Mouse (Mus musculus) liver, adult 2 months (tissue): ENCODE data around the gene Tbc1d7. TPM values are rescaled to one million over a fixed set of nuclear protein-coding genes. Genes with fewer than 3 reads are reported as not detected.

Experiments
- DNase-seq: peaks from one replicate; pipeline ENCODE4 v3.0.0-alpha.2; 2011; ENCODE audit warnings: low read depth, low spot score; ENCODE audit errors: extremely low read depth
- H3K27ac ChIP-seq: fragments of 200-500 bp; replicated peaks from 2 replicates; pipeline ENCODE4 v1.5.1; 2012; ENCODE audit warnings: low read depth, mild to moderate bottlenecking, control low read depth, inconsistent platforms, low read length; ENCODE audit not compliant: insufficient read depth
- H3K27me3 ChIP-seq: fragments of 200-500 bp; 2 replicates; pipeline ENCODE4 v1.6.1; 2012; ENCODE audit warnings: mild to moderate bottlenecking, moderate library complexity, low read length, inconsistent platforms; ENCODE audit not compliant: control insufficient read depth, insufficient read depth
- H3K36me3 ChIP-seq: fragments of 200-500 bp; 2 replicates; pipeline ENCODE4 v1.6.1; 2012; ENCODE audit warnings: low read length, inconsistent platforms; ENCODE audit not compliant: control insufficient read depth, insufficient read depth
- H3K4me1 ChIP-seq: fragments of 200-500 bp; 2 replicates; pipeline ENCODE4 v1.6.1; 2011; ENCODE audit warnings: low read length; ENCODE audit not compliant: control insufficient read depth, insufficient read depth
- H3K4me3 ChIP-seq: fragments of 200-500 bp; 2 replicates; pipeline ENCODE4 v1.5.1; 2011; ENCODE audit warnings: low read depth, mild to moderate bottlenecking, control low read depth, low read length, moderate library complexity; ENCODE audit not compliant: insufficient read depth
- H3K79me2 ChIP-seq: fragments of 200-500 bp; 2 replicates; pipeline ENCODE4 v1.6.1; 2012; ENCODE audit warnings: inconsistent platforms, mild to moderate bottlenecking, low read length, moderate library complexity; ENCODE audit not compliant: control insufficient read depth, insufficient read depth
- H3K9ac ChIP-seq: fragments of 200-500 bp; 2 replicates; pipeline ENCODE4 v1.6.1; 2012; ENCODE audit warnings: low read depth, mild to moderate bottlenecking, control low read depth, inconsistent platforms, low read length
- CTCF ChIP-seq: fragments of 200-500 bp; IDR thresholded peaks from 2 replicates; pipeline ENCODE4 v1.5.1; 2011; ENCODE audit warnings: low read depth, low read length, control low read depth
- POLR2A ChIP-seq: fragments of 200-500 bp; IDR thresholded peaks from 2 replicates; pipeline ENCODE4 v1.6.1; 2011; ENCODE audit warnings: low read length, control low read depth; ENCODE audit not compliant: insufficient read depth; ENCODE audit errors: extremely low read depth
- WGBS: fragments of 180-500 bp; shearing (Covaris S2); methylation state at CpG from one replicate; pipeline ENCODE4 v1.1.7; 2018; 5-methylcytosine and 5-hydroxymethylcytosine counted together
- polyA plus RNA-seq: library from polyadenylated mRNA; depleted of rRNA; stranded (reverse); fragments of >200 nt; gene quantifications from 2 replicates; pipeline ENCODE4 v1.2.3, GENCODE M21; 2012
- total RNA-seq: library from RNA; depleted of rRNA; stranded (reverse); fragments of >200 nt; gene quantifications from 2 replicates; pipeline ENCODE4 v1.2.3, GENCODE M21; 2014

Gene Tbc1d7
- total and polyA plus RNA-seq, 2 experiments, result 7.2 to 14.9 TPM

DNA sequence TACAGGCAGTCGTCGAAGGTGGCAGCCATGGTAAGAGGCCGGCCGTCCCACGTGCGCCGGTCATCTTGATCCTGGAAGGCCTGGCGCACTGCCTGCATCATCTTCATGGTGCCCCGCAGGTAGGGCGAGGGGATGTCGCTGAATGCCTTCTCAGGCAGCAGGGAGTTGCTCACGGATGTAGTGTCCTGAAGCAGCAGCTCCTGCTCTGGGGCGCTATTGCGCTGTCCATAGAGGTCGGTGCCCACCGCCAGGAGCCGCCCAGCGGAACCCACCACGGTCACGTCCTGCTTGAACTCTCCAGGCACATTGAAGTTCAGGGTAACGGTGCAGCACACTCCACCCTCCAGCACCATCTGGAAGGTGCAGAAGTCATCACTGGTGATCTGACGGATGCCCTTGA, 29.2 kb upstream of the Tbc1d7 start:
- Histone ChIP-seq H3K4me3 (no peak overlapping the region), H3K4me1 (no peaks in the 10 kb centered on the region), H3K27ac (no peak overlapping the region), H3K9ac (no peak overlapping the region), H3K36me3 (no peaks in the 10 kb centered on the region), H3K27me3 (no peaks in the 10 kb centered on the region), H3K79me2 (no peaks in the 10 kb centered on the region)
- no peak for TF ChIP-seq CTCF
- no peak for TF ChIP-seq POLR2A
- DNase-seq, result no peak
- 95% methylated on average over 22 of the region's 22 CpGs for WGBS

DNA sequence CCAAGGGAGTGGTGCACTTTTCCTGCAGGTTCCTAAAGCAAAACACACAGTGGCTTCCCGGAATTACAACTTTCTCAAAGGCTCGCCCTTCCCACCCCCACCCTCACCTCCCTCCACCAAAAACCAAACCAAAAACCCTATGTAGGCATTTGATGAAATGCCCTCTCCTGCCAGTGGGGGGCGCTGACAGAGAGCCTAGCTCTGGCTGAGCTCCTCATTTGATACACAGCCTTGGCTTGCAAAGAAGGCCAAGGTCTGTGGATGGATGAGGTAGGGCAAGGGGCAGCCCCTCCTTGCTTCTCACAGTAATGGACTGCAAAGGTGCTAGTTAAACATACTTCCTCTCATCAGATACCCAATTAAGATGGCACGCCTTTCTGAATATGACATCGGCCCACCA, 28.4 kb upstream of the Tbc1d7 start:
- 74% methylated on average over 5 of the region's 5 CpGs for WGBS
- no peak overlapping the region for H3K4me3 ChIP-seq
- H3K9ac ChIP-seq, result no peak overlapping the region
- H3K36me3 ChIP-seq, result no peaks in the 10 kb centered on the region
- DNase-seq, result no peak
- no peaks in the 10 kb centered on the region for H3K79me2 ChIP-seq
- H3K4me1 ChIP-seq, result no peaks in the 10 kb centered on the region
- no peak overlapping the region for H3K27ac ChIP-seq
- H3K27me3 ChIP-seq, result no peaks in the 10 kb centered on the region
- TF ChIP-seq CTCF (peak; percentile 80), POLR2A (no peak)

DNA sequence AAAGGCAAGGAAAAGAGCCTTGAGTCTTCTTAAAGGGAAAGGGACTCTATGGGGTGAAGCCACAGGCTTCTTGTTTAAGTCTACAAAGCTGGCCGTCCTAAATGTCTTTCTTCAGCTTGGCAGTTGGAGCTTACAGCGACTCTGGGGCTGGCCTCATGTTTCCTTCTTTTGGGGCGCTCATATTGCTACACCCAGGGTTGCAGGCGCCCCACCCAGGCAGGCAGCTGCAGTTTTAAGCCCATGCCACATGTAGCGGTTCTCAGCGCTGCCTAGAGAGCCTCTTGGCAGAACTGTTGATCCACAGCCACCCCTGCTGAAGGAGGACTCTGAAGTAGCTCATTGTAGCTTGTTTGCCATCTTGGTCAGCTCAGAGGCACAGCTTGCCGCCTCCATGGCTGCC, 28.0 kb upstream of the Tbc1d7 start:
- H3K9ac ChIP-seq, result no peak overlapping the region
- H3K27ac ChIP-seq, result no peak overlapping the region
- H3K4me1 ChIP-seq, result no peaks in the 10 kb centered on the region
- WGBS, result 87% methylated on average over 7 of the region's 7 CpGs
- no peaks in the 10 kb centered on the region for H3K36me3 ChIP-seq
- H3K4me3 ChIP-seq, result no peak overlapping the region
- TF ChIP-seq CTCF, result no peak
- TF ChIP-seq POLR2A, result no peak
- no peaks in the 10 kb centered on the region for H3K27me3 ChIP-seq
- DNase-seq, result no peak
- no peaks in the 10 kb centered on the region for H3K79me2 ChIP-seq

DNA sequence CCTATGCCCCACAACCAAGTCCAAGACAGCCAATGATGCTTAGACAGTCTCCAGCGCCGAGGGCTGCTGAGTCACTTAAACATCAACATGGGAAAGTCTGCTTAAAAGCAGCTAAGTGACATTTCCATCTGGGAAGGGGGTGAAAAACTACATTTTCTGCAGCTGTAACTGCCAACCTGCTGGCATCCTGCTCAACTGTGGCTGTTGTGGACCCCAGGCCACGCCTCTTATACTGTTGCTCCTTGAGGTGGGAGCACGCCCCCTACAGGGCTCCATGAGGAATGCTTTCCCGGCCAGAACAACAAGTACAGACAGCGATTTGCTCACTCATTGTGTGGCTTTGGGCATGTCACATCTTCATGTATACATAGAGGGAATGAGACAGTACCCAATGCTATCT, 25.9 kb upstream of the Tbc1d7 start:
- Histone ChIP-seq H3K36me3 (no peaks in the 10 kb centered on the region), H3K9ac (no peak overlapping the region), H3K27ac (no peak overlapping the region), H3K79me2 (no peaks in the 10 kb centered on the region), H3K4me1 (no peaks in the 10 kb centered on the region), H3K27me3 (no peaks in the 10 kb centered on the region), H3K4me3 (no peak overlapping the region)
- 78% methylated on average over 6 of the region's 6 CpGs for WGBS
- TF ChIP-seq CTCF (peak; percentile 45), POLR2A (no peak)
- DNase-seq, result no peak

DNA sequence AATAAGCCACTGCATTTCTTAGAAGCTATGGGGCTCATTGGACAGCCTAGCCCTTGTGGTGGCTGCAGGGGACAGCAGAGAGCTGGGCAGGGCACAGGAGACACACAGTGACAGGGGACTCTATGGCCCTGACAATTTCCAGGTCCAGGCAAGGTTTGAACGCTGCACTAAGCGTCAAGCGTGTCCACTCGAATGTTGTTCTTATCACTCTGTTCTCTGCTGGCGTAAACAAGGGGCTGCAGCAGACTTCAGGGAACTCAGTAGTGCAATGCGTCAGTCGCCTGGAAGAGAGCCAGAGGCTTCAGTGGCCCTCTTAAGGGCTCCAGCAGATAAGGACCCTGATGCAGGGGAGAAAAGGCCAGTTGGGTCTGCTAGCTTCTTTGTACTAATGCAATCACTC, 24.7 kb upstream of the Tbc1d7 start:
- no peak overlapping the region for H3K27ac ChIP-seq
- H3K27me3 ChIP-seq, result no peaks in the 10 kb centered on the region
- TF ChIP-seq POLR2A (no peak), CTCF (peak; percentile 52)
- peaks cover 3% of the 10 kb centered on the region; the same call in 1 of the 2 replicates for H3K4me1 ChIP-seq
- H3K79me2 ChIP-seq, result no peaks in the 10 kb centered on the region
- H3K36me3 ChIP-seq, result no peaks in the 10 kb centered on the region
- H3K9ac ChIP-seq, result no peak overlapping the region
- no peak overlapping the region for H3K4me3 ChIP-seq
- no peak for DNase-seq
- 48% methylated on average over 7 of the region's 7 CpGs for WGBS

DNA sequence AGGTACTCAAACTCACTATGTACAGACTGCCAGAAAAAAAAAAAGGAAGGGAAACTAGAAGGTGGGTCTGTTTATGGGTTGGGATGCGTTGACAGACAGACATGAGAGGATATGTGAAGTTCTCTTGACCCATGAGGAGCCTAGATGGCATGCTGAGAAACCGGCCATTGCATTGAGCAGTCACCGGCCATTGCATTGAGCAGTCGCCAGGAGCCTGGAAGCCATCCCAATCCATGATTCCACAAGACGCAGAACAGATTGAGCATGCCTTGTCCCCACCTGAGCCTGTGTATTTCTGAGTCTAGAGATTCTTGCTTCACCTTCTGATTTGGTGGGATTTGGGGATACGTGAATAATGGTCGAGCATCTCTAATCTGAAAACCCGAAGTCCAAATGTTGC, 22.6 kb upstream of the Tbc1d7 start:
- H3K4me3 ChIP-seq, result no peak overlapping the region
- TF ChIP-seq POLR2A, result no peak
- TF ChIP-seq CTCF, result no peak
- H3K79me2 ChIP-seq, result no peaks in the 10 kb centered on the region
- WGBS, result 92% methylated on average over 8 of the region's 8 CpGs
- H3K4me1 ChIP-seq, result peaks cover 3% of the 10 kb centered on the region; the same call in 1 of the 2 replicates
- H3K9ac ChIP-seq, result no peak overlapping the region
- H3K36me3 ChIP-seq, result no peaks in the 10 kb centered on the region
- DNase-seq, result no peak
- H3K27me3 ChIP-seq, result no peaks in the 10 kb centered on the region
- H3K27ac ChIP-seq, result no peak overlapping the region
